ENCODE assay signal across 35 mouse cellular contexts in the genomic region with DNA sequence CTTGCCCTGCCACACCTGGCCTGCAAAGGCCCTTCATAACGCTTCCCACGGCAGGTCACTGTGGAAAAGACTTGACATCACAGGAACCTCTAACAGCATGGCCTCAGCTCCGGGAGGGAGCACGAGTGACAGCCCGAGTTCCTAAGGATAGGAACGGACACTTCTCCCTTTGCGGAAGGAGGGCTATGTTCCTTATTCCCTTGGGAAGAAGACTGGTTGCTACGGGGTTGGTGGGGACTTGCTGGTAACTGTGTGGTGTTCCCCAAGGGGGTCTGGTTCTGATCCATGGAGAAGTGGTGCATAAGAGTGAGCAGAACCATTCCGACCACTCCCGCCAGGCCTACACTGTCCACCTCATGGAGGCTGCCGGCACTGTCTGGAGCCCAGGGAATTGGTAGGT. TPM values are rescaled to one million over a fixed set of nuclear protein-coding genes. Genes with fewer than 3 reads are reported as not detected.
"Had no signal": no experiment of that assay in that cellular context is flagged by ENCODE, and none has a peak within 500 bp of the region (broad histone marks: within the 10 kb centered on the region; RNA-seq: fewer than 3 reads in every experiment).

A gene (plus strand): TSS at position 301 of the 400 bp plus-strand sequence.

- H3K4me2 ChIP-seq: heart, embryonic 11.5 days; heart, embryonic 13.5 days; heart, embryonic 15.5 days; hindbrain, embryonic 12.5 days; hindbrain, embryonic 14.5 days; limb, embryonic 12.5 days; liver, embryonic 11.5 days had no signal

- H3K9me3 ChIP-seq: heart, embryonic 13.5 days; heart, embryonic 15.5 days; hindbrain, embryonic 12.5 days; limb, embryonic 10.5 days; limb, embryonic 12.5 days had no signal

- H3K36me3 ChIP-seq: limb, embryonic 12.5 days had no signal

- H3K4me3 ChIP-seq: heart, adult 2 months; heart, embryonic 13.5 days; heart, embryonic 15.5 days; hindbrain, embryonic 12.5 days; layer of hippocampus, adult 2 months; left cerebral cortex, adult 2 months; limb, embryonic 10.5 days; limb, embryonic 12.5 days had no signal

- H3K9ac ChIP-seq: heart, embryonic 13.5 days; heart, embryonic 15.5 days; hindbrain, embryonic 12.5 days; hindbrain, embryonic 14.5 days; limb, embryonic 12.5 days had no signal

- ATAC-seq: hindbrain, embryonic 16.5 days; inflammation-experienced regulatory T-cells, adult 6 months; intestine, postnatal 0 days had no signal

- DNase-seq: gastrocnemius, postnatal 14 days; gastrocnemius, postnatal 36 days; heart, adult 2 months; heart, postnatal 14 days; heart, postnatal 36 days; kidney, adult 18-20 months; kidney, adult 8-10 months; kidney, postnatal 10 days; kidney, postnatal 25 days; kidney, postnatal 4 days; liver had no signal

- H3K27me3 ChIP-seq: heart, embryonic 13.5 days; heart, embryonic 15.5 days; hindbrain, embryonic 12.5 days; limb, embryonic 12.5 days had no signal

- H3K27ac ChIP-seq: heart, adult 2 months; heart, embryonic 13.5 days; heart, embryonic 15.5 days; hindbrain, embryonic 12.5 days; hindbrain, embryonic 14.5 days; layer of hippocampus, adult 2 months; left cerebral cortex, adult 2 months; limb, embryonic 10.5 days; limb, embryonic 12.5 days had no signal

RNA-seq across cellular contexts. Expression of the gene that starts here (rescaled TPM):
- total RNA-seq: gastrocnemius, adult 8-10 months; gastrocnemius, postnatal 36 days; hematopoietic stem cell, adult 5-6 weeks; layer of hippocampus, adult 2 months; layer of hippocampus, postnatal 10 days; layer of hippocampus, postnatal 25 days; left cerebral cortex, adult 2 months; left cerebral cortex, postnatal 14 days; left cerebral cortex, postnatal 36 days had no signal
- polyA plus RNA-seq: gonadal fat pad, adult 2 months; heart, adult 2 months; heart, embryonic 11.5 days; heart, embryonic 13.5 days; heart, embryonic 15.5 days; heart, postnatal 0 days; hindbrain, embryonic 12.5 days; hindbrain, embryonic 14.5 days; hindbrain, embryonic 16.5 days; intestine, postnatal 0 days; kidney, embryonic 14.5 days; kidney, embryonic 16.5 days; limb, embryonic 10.5 days; limb, embryonic 12.5 days; limb, embryonic 14.5 days; liver, embryonic 11.5 days had no signal
